Mouse (Mus musculus) heart, embryonic 16.5 days (tissue): ENCODE data around the gene Map3k6. TPM values are rescaled to one million over a fixed set of nuclear protein-coding genes. Genes with fewer than 3 reads are reported as not detected.

Source experiments
- ATAC-seq: fragments of 200-750 bp; cut with Nextera tagmentation; replicated peaks from 2 replicates; pipeline ENCODE4 v1.8.0; 2017; ENCODE audit warnings: moderate number of reproducible peaks; ENCODE audit not compliant: insufficient read depth, low FRiP score; ENCODE audit errors: extremely low read depth
- H3K27ac ChIP-seq: fragments of 300-500 bp; sonication (generic); 2 replicates; pipeline ENCODE4 v1.5.1; 2014; ENCODE audit warnings: mild to moderate bottlenecking, low read length, control low read depth, moderate library complexity
- H3K27me3 ChIP-seq: fragments of 300-500 bp; sonication (generic); 2 replicates; pipeline ENCODE4 v1.6.1; 2014; ENCODE audit warnings: low read length, mixed read lengths; ENCODE audit not compliant: control insufficient read depth, insufficient read depth
- H3K36me3 ChIP-seq: fragments of 300-500 bp; sonication (generic); 2 replicates; pipeline ENCODE4 v1.6.1; 2014; ENCODE audit not compliant: control insufficient read depth, insufficient read depth
- H3K4me1 ChIP-seq: fragments of 300-500 bp; sonication (generic); 2 replicates; pipeline ENCODE4 v1.6.1; 2014; ENCODE audit warnings: low read length, mixed read lengths; ENCODE audit not compliant: control insufficient read depth, insufficient read depth
- H3K4me2 ChIP-seq: fragments of 300-500 bp; sonication (generic); 2 replicates; pipeline ENCODE4 v1.6.1; 2014; ENCODE audit warnings: low read depth, mild to moderate bottlenecking, control low read depth, low read length
- H3K4me3 ChIP-seq: fragments of 300-500 bp; sonication (generic); 2 replicates; pipeline ENCODE4 v1.5.1; 2014; ENCODE audit warnings: mild to moderate bottlenecking, control low read depth, low read length
- H3K9ac ChIP-seq: fragments of 300-500 bp; sonication (generic); 2 replicates; pipeline ENCODE4 v1.6.1; 2014; ENCODE audit warnings: low read length, control low read depth
- H3K9me3 ChIP-seq: fragments of 300-500 bp; sonication (generic); replicated peaks from 2 replicates; pipeline ENCODE4 v1.6.1; 2016; ENCODE audit warnings: low read length; ENCODE audit not compliant: control insufficient read depth
- WGBS: fragments of 180-500 bp; shearing (Covaris S2); extraction: QIAGEN DNeasy Blood & Tissue Kit; methylation state at CpG from one replicate; pipeline ENCODE4 v1.1.7; 2014; 5-methylcytosine and 5-hydroxymethylcytosine counted together
- polyA plus RNA-seq: library from polyadenylated mRNA; unstranded; fragments of >200 nt; fragmentation: Nextera tagmentation; extraction: Ambion mirVana; gene quantifications from 2 replicates; pipeline ENCODE4 v1.2.1, GENCODE M21; 2015

Map3k6 gene
- polyA plus RNA-seq, 1 experiment from 2014 or later, result 3.4 TPM

GRCm38 (mm10) chr4:133292901-133293843 is 52.6 kb downstream of the Map3k6 start:
- H3K4me1 ChIP-seq, result peaks cover 6% of the 10 kb centered on the region; the same call in 1 of the 2 replicates
- peak overlapping the region; percentile 28; the same call in 1 of the 2 replicates for H3K9ac ChIP-seq
- H3K36me3 ChIP-seq, result peaks cover 14% of the 10 kb centered on the region; the same call in 1 of the 2 replicates
- no peak overlapping the region for H3K4me2 ChIP-seq
- peak overlapping the region; percentile 50; the same call in 1 of the 2 replicates for H3K27ac ChIP-seq
- H3K27me3 ChIP-seq, result no peaks in the 10 kb centered on the region
- H3K9me3 ChIP-seq, result no peaks in the 10 kb centered on the region
- WGBS, result 44% methylated on average over 24 of the region's 24 CpGs
- no peak overlapping the region; the same call in 1 of the 2 replicates for H3K4me3 ChIP-seq
- peak; percentile 45 for ATAC-seq

GRCm38 (mm10) chr4:133294084-133294483 is 53.5 kb downstream of the Map3k6 start:
- ATAC-seq, result no peak
- Histone ChIP-seq H3K9ac (no peak overlapping the region), H3K4me3 (no peak overlapping the region)

GRCm38 (mm10) chr4:133297360-133297759 is 56.7 kb downstream of the Map3k6 start:
- no peak overlapping the region for H3K9ac ChIP-seq
- H3K4me1 ChIP-seq, result peaks cover 6% of the 10 kb centered on the region; the same call in 1 of the 2 replicates
- no peak for ATAC-seq
- WGBS, result 61% methylated on average over 10 of the region's 10 CpGs
- H3K4me2 ChIP-seq, result no peak overlapping the region
- H3K27me3 ChIP-seq, result no peaks in the 10 kb centered on the region
- H3K4me3 ChIP-seq, result no peak overlapping the region
- H3K9me3 ChIP-seq, result no peaks in the 10 kb centered on the region
- H3K36me3 ChIP-seq, result peaks cover 22% of the 10 kb centered on the region; the same call in 1 of the 2 replicates
- H3K27ac ChIP-seq, result no peak overlapping the region

More at GRCm38 (mm10) chr4:133294084-133294483, 53.5 kb downstream of the Map3k6 start:
- Histone ChIP-seq H3K4me2 (no peak overlapping the region), H3K27me3 (no peaks in the 10 kb centered on the region), H3K9me3 (no peaks in the 10 kb centered on the region), H3K4me1 (peaks cover 6% of the 10 kb centered on the region; the same call in 1 of the 2 replicates), H3K27ac (no peak overlapping the region), H3K36me3 (peaks cover 14% of the 10 kb centered on the region; the same call in 1 of the 2 replicates)
- 78% methylated on average over 11 of the region's 11 CpGs for WGBS

GRCm38 (mm10) chr4:133297801-133298238 is 57.2 kb downstream of the Map3k6 start:
- 0% methylated on average over 5 of the region's 5 CpGs for WGBS
- Histone ChIP-seq H3K27me3 (no peaks in the 10 kb centered on the region), H3K4me3 (no peak overlapping the region), H3K4me1 (peaks cover 6% of the 10 kb centered on the region; the same call in 1 of the 2 replicates), H3K36me3 (peaks cover 22% of the 10 kb centered on the region; the same call in 1 of the 2 replicates), H3K27ac (no peak overlapping the region), H3K9ac (peak overlapping the region; percentile 49; the same call in 1 of the 2 replicates), H3K4me2 (no peak overlapping the region), H3K9me3 (no peaks in the 10 kb centered on the region)
- ATAC-seq, result peak; percentile 74

- Histone ChIP-seq H3K4me1 (peaks cover 6% of the 10 kb centered on the region; the same call in 1 of the 2 replicates), H3K4me2 (no peak overlapping the region), H3K36me3 (peaks cover 20% of the 10 kb centered on the region; the same call in 1 of the 2 replicates), H3K9ac (no peak overlapping the region), H3K27ac (no peak overlapping the region; the same call in 1 of the 2 replicates), H3K9me3 (no peaks in the 10 kb centered on the region), H3K4me3 (no peak overlapping the region), H3K27me3 (no peaks in the 10 kb centered on the region)
- no peak for ATAC-seq
- WGBS, result 47% methylated on average over 12 of the region's 12 CpGs
Observed at GRCm38 (mm10) chr4:133298516-133299365, 58.1 kb downstream of the Map3k6 start.

GRCm38 (mm10) chr4:133299701-133300100 is 59.1 kb downstream of the Map3k6 start:
- Histone ChIP-seq H3K36me3 (peaks cover 19% of the 10 kb centered on the region; the same call in 1 of the 2 replicates), H3K4me1 (peaks cover 6% of the 10 kb centered on the region; the same call in 1 of the 2 replicates), H3K9ac (no peak overlapping the region), H3K27me3 (no peaks in the 10 kb centered on the region), H3K9me3 (no peaks in the 10 kb centered on the region), H3K4me3 (no peak overlapping the region), H3K27ac (no peak overlapping the region), H3K4me2 (no peak overlapping the region)
- 43% methylated on average over 5 of the region's 5 CpGs for WGBS
- ATAC-seq, result no peak

GRCm38 (mm10) chr4:133300421-133300820 is 59.8 kb downstream of the Map3k6 start:
- Histone ChIP-seq H3K9ac (no peak overlapping the region), H3K27ac (no peak overlapping the region), H3K4me2 (no peak overlapping the region), H3K4me3 (no peak overlapping the region), H3K27me3 (no peaks in the 10 kb centered on the region), H3K36me3 (peaks cover 13% of the 10 kb centered on the region; the same call in 1 of the 2 replicates), H3K4me1 (peaks cover 6% of the 10 kb centered on the region; the same call in 1 of the 2 replicates), H3K9me3 (no peaks in the 10 kb centered on the region)
- ATAC-seq, result no peak
- WGBS, result 87% methylated on average over 11 of the region's 11 CpGs

- H3K27ac ChIP-seq, result no peak overlapping the region
- H3K36me3 ChIP-seq, result peaks cover 7% of the 10 kb centered on the region
- 24% methylated on average over 4 of the region's 4 CpGs for WGBS
- ATAC-seq, result no peak
- H3K27me3 ChIP-seq, result no peaks in the 10 kb centered on the region
- H3K4me2 ChIP-seq, result no peak overlapping the region
- peaks cover 6% of the 10 kb centered on the region; the same call in 1 of the 2 replicates for H3K4me1 ChIP-seq
- H3K4me3 ChIP-seq, result no peak overlapping the region
- no peaks in the 10 kb centered on the region for H3K9me3 ChIP-seq
- H3K9ac ChIP-seq, result no peak overlapping the region
Observed at GRCm38 (mm10) chr4:133301802-133302201, 61.2 kb downstream of the Map3k6 start.
